Mouse (Mus musculus) forebrain, embryonic 13.5 days (tissue): ENCODE measurements around the gene Gm49378. TPM values are rescaled to one million over a fixed set of nuclear protein-coding genes. Genes with fewer than 3 reads are reported as not detected.
A peak's percentile ranks its signal among the peaks of the same experiment; 100 is the strongest.

Experiments used
- ATAC-seq: fragments of 200-750 bp; cut with Nextera tagmentation; 2 replicates; pipeline ENCODE4 v1.8.0; 2017
- H3K27ac ChIP-seq: fragments of 300-500 bp; sonication (generic); 2 replicates; pipeline ENCODE4 v1.5.1; 2015; ENCODE audit warnings: inconsistent platforms, mild to moderate bottlenecking, moderate library complexity
- H3K27me3 ChIP-seq: fragments of 300-500 bp; sonication (generic); 2 replicates; pipeline ENCODE4 v1.6.1; 2015; ENCODE audit warnings: mild to moderate bottlenecking, inconsistent platforms
- H3K36me3 ChIP-seq: fragments of 300-500 bp; sonication (generic); 2 replicates; pipeline ENCODE4 v1.6.1; 2015; ENCODE audit warnings: mild to moderate bottlenecking, inconsistent platforms; ENCODE audit not compliant: poor library complexity, severe bottlenecking
- H3K4me1 ChIP-seq: fragments of 300-500 bp; sonication (generic); 2 replicates; pipeline ENCODE4 v1.6.1; 2015; ENCODE audit warnings: inconsistent platforms
- H3K4me2 ChIP-seq: fragments of 300-500 bp; sonication (generic); 2 replicates; pipeline ENCODE4 v1.6.1; 2015; ENCODE audit warnings: inconsistent platforms, mild to moderate bottlenecking, moderate library complexity
- H3K4me3 ChIP-seq: fragments of 300-500 bp; sonication (generic); 2 replicates; pipeline ENCODE4 v1.5.1; 2015; ENCODE audit warnings: mild to moderate bottlenecking, inconsistent platforms
- H3K9ac ChIP-seq: fragments of 300-500 bp; sonication (generic); 2 replicates; pipeline ENCODE4 v1.6.1; 2015; ENCODE audit warnings: mild to moderate bottlenecking, inconsistent platforms
- H3K9me3 ChIP-seq: fragments of 300-500 bp; sonication (generic); replicated peaks from 2 replicates; pipeline ENCODE4 v1.6.1; 2016; ENCODE audit warnings: inconsistent platforms
- WGBS: fragments of 180-500 bp; shearing (Covaris S2); methylation state at CpG from one replicate; pipeline ENCODE4 v1.1.7; 2015; 5-methylcytosine and 5-hydroxymethylcytosine counted together
- polyA plus RNA-seq: library from polyadenylated mRNA; unstranded; fragments of >200 nt; fragmentation: Nextera tagmentation; extraction: Ambion mirVana; gene quantifications from 2 replicates; pipeline ENCODE4 v1.2.1, GENCODE M21; 2015

The Gm49378 gene
- polyA plus RNA-seq, 1 experiment from 2014 or later = 1.5 TPM

GRCm38 (mm10) chr14:55598521-55599390 is 38.9 kb downstream of the Gm49378 start:
- H3K4me2 ChIP-seq = no peak overlapping the region
- H3K9me3 ChIP-seq = no peaks in the 10 kb centered on the region
- H3K9ac ChIP-seq = no peak overlapping the region
- H3K36me3 ChIP-seq = peaks cover 93% of the 10 kb centered on the region
- no peak for ATAC-seq
- WGBS = 96% methylated on average over 21 of the region's 21 CpGs
- H3K27ac ChIP-seq = no peak overlapping the region
- H3K4me1 ChIP-seq = peaks cover under 1% of the 10 kb centered on the region; the same call in 1 of the 2 replicates
- no peaks in the 10 kb centered on the region for H3K27me3 ChIP-seq
- no peak overlapping the region for H3K4me3 ChIP-seq

DNA sequence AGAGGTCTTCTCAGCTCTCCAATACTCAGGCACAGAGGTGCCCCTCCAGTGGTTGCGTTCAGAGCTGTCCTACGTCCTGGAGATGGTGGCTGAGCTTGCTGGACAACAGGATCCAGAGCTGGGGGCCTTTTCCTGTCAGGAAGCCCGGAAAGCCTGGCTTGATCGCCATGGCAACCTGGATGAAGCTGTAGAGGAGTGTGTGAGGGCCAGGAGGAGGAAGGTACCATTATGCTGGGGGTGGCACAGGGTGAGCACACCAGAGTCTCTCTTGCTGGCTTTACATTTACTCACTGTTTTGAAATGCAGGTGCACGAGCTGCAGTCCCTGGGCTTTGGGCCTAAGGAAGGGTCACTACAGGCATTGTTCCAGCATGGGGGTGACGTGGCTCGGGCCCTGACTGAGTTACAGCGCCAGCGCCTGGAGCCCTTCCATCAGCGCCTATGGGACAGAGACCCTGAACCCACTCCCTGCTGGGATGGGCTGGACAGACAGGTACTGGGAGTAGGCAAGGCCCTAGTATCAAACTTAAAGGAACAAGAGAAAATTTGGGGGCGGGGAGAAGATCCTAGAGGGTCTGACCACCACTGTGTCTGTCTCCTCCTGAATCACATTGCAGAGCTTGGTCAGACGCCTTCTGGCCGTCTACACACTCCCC is 41.5 kb downstream of the Gm49378 start:
- peaks cover 18% of the 10 kb centered on the region for H3K4me1 ChIP-seq
- H3K27ac ChIP-seq = no peak overlapping the region
- no peak overlapping the region; the same call in 1 of the 2 replicates for H3K9ac ChIP-seq
- no peak overlapping the region for H3K4me2 ChIP-seq
- H3K27me3 ChIP-seq = no peaks in the 10 kb centered on the region
- 75% methylated on average over 13 of the region's 13 CpGs for WGBS
- H3K9me3 ChIP-seq = no peaks in the 10 kb centered on the region
- ATAC-seq = no peak
- no peak overlapping the region for H3K4me3 ChIP-seq
- peaks cover 67% of the 10 kb centered on the region for H3K36me3 ChIP-seq

GRCm38 (mm10) chr14:55592226-55592625 is 45.5 kb downstream of the Gm49378 start:
- Histone ChIP-seq H3K9ac (peak overlapping the region; percentile 89), H3K36me3 (peaks cover 40% of the 10 kb centered on the region), H3K4me1 (peaks cover 32% of the 10 kb centered on the region), H3K4me3 (peak overlapping the region; percentile 92), H3K4me2 (peak overlapping the region; percentile 92), H3K27ac (no peak overlapping the region), H3K9me3 (no peaks in the 10 kb centered on the region), H3K27me3 (no peaks in the 10 kb centered on the region)
- ATAC-seq = no peak
- 8% methylated on average over 16 of the region's 16 CpGs for WGBS

- peak; percentile 90 for ATAC-seq
- Histone ChIP-seq H3K4me3 (peak within 1 kb of the TSS; percentile 92), H3K4me1 (peaks cover 32% of the 10 kb centered on the region), H3K9ac (peak within 1 kb of the TSS; percentile 89), H3K9me3 (no peaks in the 10 kb centered on the region), H3K27ac (peak within 1 kb of the TSS; percentile 94), H3K27me3 (no peaks in the 10 kb centered on the region), H3K4me2 (peak within 1 kb of the TSS; percentile 92), H3K36me3 (peaks cover 38% of the 10 kb centered on the region)
- under 1% methylated on average over 33 of the region's 33 CpGs for WGBS
These were observed 46.3 kb downstream of the Gm49378 start, which contains the start of gene Rnf31 for GRCm38 (mm10) chr14:55591331-55591891. Rnf31 (plus strand) TSS chr14:55591708.

GRCm38 (mm10) chr14:55590748-55591330 is 46.9 kb downstream of the Gm49378 start, which contains the start of gene Psme2:
Psme2 (minus strand) TSS chr14:55591113.
- peaks cover 32% of the 10 kb centered on the region for H3K4me1 ChIP-seq
- no peaks in the 10 kb centered on the region for H3K9me3 ChIP-seq
- H3K27me3 ChIP-seq = no peaks in the 10 kb centered on the region
- peak within 1 kb of the TSS; percentile 92 for H3K4me3 ChIP-seq
- ATAC-seq = peak; percentile 96
- peak within 1 kb of the TSS; percentile 89 for H3K9ac ChIP-seq
- under 1% methylated on average over 22 of the region's 22 CpGs for WGBS
- peaks cover 32% of the 10 kb centered on the region for H3K36me3 ChIP-seq
- H3K27ac ChIP-seq = peak within 1 kb of the TSS; percentile 94
- H3K4me2 ChIP-seq = peak within 1 kb of the TSS; percentile 92

- H3K27ac ChIP-seq = peak overlapping the region; percentile 94; the same call in 1 of the 2 replicates
- ATAC-seq = no peak
- peak overlapping the region; percentile 89 for H3K9ac ChIP-seq
- no peaks in the 10 kb centered on the region for H3K27me3 ChIP-seq
- peak overlapping the region; percentile 92 for H3K4me2 ChIP-seq
- H3K4me1 ChIP-seq = peaks cover 36% of the 10 kb centered on the region
- peaks cover 23% of the 10 kb centered on the region for H3K36me3 ChIP-seq
- WGBS = 89% methylated on average over 11 of the region's 11 CpGs
- peak overlapping the region; percentile 92 for H3K4me3 ChIP-seq
- no peaks in the 10 kb centered on the region for H3K9me3 ChIP-seq
These were observed 47.8 kb downstream of the Gm49378 start for GRCm38 (mm10) chr14:55589771-55590448.

DNA sequence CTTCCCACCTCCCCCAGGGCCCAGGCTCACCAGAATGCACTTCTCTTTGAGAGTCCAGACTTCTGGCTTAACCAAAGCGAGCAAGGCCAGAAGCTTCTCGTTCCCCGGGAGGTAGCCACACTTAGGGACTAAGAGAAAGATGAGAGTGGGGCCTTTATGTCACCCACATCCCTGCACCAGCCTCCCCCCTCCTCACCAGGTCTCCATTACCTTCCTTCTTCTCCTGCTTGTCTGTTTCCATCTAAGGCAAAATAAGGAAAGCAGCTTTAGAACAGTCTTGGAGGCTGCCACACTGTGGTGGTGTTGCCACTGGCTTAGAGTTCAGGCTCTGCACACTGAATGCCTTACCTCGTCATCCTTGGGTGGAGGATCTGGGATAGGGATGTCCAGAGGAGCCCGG is 48.4 kb downstream of the Gm49378 start:
- Histone ChIP-seq H3K4me2 (no peak overlapping the region), H3K9me3 (no peaks in the 10 kb centered on the region), H3K27me3 (no peaks in the 10 kb centered on the region), H3K27ac (no peak overlapping the region), H3K4me3 (no peak overlapping the region), H3K9ac (0 out of 2 replicates have a peak overlapping the region, but pooled peaks have one; percentile 21), H3K4me1 (peaks cover 43% of the 10 kb centered on the region), H3K36me3 (peaks cover 17% of the 10 kb centered on the region)
- 88% methylated on average over 5 of the region's 5 CpGs for WGBS
- ATAC-seq = no peak

DNA sequence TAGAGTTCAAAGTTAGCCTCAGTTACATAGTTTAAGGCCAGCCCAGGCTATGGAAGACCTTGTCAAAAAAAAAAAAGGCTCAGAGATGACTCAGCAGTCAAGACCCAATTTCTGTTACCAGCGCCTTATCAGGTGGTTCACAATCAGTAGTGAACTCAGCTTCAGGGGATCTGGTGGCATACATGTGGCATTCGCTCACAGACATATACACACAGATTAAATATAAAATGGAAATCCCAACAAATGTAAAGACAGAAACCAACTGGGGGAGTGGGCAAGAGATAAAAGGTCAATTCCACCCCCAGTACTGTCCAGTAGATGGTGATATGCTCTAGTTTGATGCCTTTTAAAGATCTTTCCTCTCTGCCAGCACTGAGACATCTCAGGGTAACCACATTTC is 51.5 kb downstream of the Gm49378 start:
- no peaks in the 10 kb centered on the region for H3K9me3 ChIP-seq
- no peak for ATAC-seq
- H3K9ac ChIP-seq = no peak overlapping the region
- H3K4me1 ChIP-seq = peaks cover 25% of the 10 kb centered on the region
- H3K4me3 ChIP-seq = no peak overlapping the region
- H3K27ac ChIP-seq = no peak overlapping the region
- H3K27me3 ChIP-seq = no peaks in the 10 kb centered on the region
- WGBS = 97% methylated on average over 2 of the region's 2 CpGs
- no peak overlapping the region for H3K4me2 ChIP-seq
- H3K36me3 ChIP-seq = peaks cover 24% of the 10 kb centered on the region

GRCm38 (mm10) chr14:55585566-55585960 is 52.1 kb downstream of the Gm49378 start:
- no peak for ATAC-seq
- no peak overlapping the region for H3K27ac ChIP-seq
- H3K4me3 ChIP-seq = no peak overlapping the region
- no peak overlapping the region for H3K9ac ChIP-seq
- H3K36me3 ChIP-seq = peaks cover 30% of the 10 kb centered on the region
- WGBS = 65% methylated on average over 6 of the region's 6 CpGs
- H3K4me2 ChIP-seq = peak overlapping the region; percentile 70
- H3K4me1 ChIP-seq = peaks cover 25% of the 10 kb centered on the region
- H3K27me3 ChIP-seq = no peaks in the 10 kb centered on the region
- H3K9me3 ChIP-seq = no peaks in the 10 kb centered on the region

DNA sequence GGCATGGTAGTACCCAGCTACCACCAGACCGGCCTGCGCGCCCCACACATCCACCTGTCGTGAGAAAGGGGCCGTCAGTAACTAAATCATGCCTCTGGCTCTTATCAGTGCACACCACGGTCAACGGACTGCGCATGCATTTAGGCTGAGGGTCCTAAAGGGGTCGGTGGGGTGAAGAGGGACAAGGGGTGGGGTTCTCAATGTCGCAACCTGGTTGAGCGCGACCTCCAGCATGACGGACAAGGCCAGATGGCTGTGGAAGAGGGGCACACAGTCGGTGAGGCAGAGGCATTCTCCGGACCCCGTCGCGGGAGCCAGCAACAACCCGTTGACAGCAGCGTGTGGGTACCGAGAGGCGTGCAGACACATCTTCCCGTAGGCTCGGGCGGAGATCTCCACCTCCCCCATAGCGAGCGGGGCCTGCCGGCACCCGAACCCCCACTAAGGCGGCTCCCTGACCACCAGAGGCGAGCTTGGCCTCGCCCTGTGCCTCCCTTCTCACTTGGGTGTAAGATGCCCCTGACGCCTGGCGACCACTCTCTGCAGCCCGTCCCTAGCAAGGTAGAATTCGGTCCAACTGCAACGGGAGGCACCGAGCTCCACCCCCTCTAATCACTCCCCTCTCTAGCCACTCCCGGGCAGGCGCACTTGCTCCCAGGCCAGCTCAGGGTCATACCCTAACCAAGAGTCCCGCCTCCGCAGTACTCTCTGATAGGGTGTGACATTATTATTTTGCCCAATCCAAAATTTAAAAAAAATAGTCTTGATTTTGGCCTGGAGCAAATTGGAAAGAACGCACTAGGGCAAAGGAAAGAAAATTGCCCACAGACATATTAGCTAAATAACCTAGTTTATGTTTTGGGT is 52.8 kb downstream of the Gm49378 start, which contains the start of gene Emc9:
Gene Emc9 (minus strand): TSS at position 601 of the 864 bp plus-strand sequence.
- Histone ChIP-seq H3K9me3 (no peaks in the 10 kb centered on the region), H3K27me3 (no peaks in the 10 kb centered on the region), H3K4me3 (peak within 1 kb of the TSS; percentile 40), H3K4me2 (peak within 1 kb of the TSS; percentile 70), H3K4me1 (peaks cover 18% of the 10 kb centered on the region), H3K36me3 (peaks cover 36% of the 10 kb centered on the region), H3K27ac (no peak within 1 kb of the TSS), H3K9ac (peak within 1 kb of the TSS; percentile 56)
- WGBS = 3% methylated on average over 43 of the region's 43 CpGs
- ATAC-seq = peak; percentile 61
